Mouse (Mus musculus) ES-Bruce4 (cell line): ENCODE measurements around the gene Tmem126b. TPM values are rescaled to one million over a fixed set of nuclear protein-coding genes. Genes with fewer than 3 reads are reported as not detected.

Experiments used
- H3K27ac ChIP-seq: 2 replicates; pipeline ENCODE4 v1.5.1; 2012; ENCODE audit warnings: low read length, inconsistent platforms; ENCODE audit not compliant: insufficient read depth
- H3K27me3 ChIP-seq: 2 replicates; pipeline ENCODE4 v1.6.1; 2012; ENCODE audit warnings: mild to moderate bottlenecking, low read length, inconsistent platforms; ENCODE audit not compliant: control insufficient read depth, poor library complexity, insufficient read depth, severe bottlenecking
- H3K36me3 ChIP-seq: 2 replicates; pipeline ENCODE4 v1.6.1; 2012; ENCODE audit warnings: inconsistent platforms, mild to moderate bottlenecking, low read length, moderate library complexity; ENCODE audit not compliant: control insufficient read depth, poor library complexity, insufficient read depth, severe bottlenecking
- H3K4me1 ChIP-seq: one replicate; pipeline ENCODE4 v1.8.1; 2011; ENCODE audit warnings: low read length; ENCODE audit not compliant: control insufficient read depth, insufficient read depth
- H3K4me3 ChIP-seq: 2 replicates; pipeline ENCODE4 v1.5.1; 2011; ENCODE audit warnings: low read depth, mild to moderate bottlenecking, low read length
- H3K9ac ChIP-seq: 2 replicates; pipeline ENCODE4 v1.6.1; 2012; ENCODE audit warnings: low read depth, mild to moderate bottlenecking, inconsistent platforms; ENCODE audit not compliant: poor library complexity, severe bottlenecking
- H3K9me3 ChIP-seq: replicated peaks from 2 replicates; pipeline ENCODE4 v1.6.1; 2012; ENCODE audit warnings: mild to moderate bottlenecking, low read length, inconsistent platforms; ENCODE audit not compliant: control insufficient read depth, poor library complexity, insufficient read depth, severe bottlenecking
- CTCF ChIP-seq: IDR thresholded peaks from one replicate; pipeline ENCODE4 v1.8.1; 2011; ENCODE audit warnings: low read depth, low read length
- EP300 ChIP-seq: IDR thresholded peaks from 2 replicates; pipeline ENCODE4 v1.6.1; 2011; ENCODE audit warnings: low read depth, low read length; ENCODE audit not compliant: insufficient read depth
- POLR2A ChIP-seq: IDR thresholded peaks from one replicate; pipeline ENCODE4 v1.8.1; 2011; ENCODE audit warnings: low read length; ENCODE audit not compliant: insufficient read depth
- polyA plus RNA-seq: library from polyadenylated mRNA; stranded (reverse); fragments of >200 nt; gene quantifications from 2 replicates; pipeline ENCODE4 v1.2.4, GENCODE M21; 2011; ENCODE audit warnings: low read depth; ENCODE audit not compliant: missing spikeins, insufficient read depth, insufficient read length

Gene Tmem126b
- polyA plus RNA-seq, 1 experiment: 15.1 TPM

DNA sequence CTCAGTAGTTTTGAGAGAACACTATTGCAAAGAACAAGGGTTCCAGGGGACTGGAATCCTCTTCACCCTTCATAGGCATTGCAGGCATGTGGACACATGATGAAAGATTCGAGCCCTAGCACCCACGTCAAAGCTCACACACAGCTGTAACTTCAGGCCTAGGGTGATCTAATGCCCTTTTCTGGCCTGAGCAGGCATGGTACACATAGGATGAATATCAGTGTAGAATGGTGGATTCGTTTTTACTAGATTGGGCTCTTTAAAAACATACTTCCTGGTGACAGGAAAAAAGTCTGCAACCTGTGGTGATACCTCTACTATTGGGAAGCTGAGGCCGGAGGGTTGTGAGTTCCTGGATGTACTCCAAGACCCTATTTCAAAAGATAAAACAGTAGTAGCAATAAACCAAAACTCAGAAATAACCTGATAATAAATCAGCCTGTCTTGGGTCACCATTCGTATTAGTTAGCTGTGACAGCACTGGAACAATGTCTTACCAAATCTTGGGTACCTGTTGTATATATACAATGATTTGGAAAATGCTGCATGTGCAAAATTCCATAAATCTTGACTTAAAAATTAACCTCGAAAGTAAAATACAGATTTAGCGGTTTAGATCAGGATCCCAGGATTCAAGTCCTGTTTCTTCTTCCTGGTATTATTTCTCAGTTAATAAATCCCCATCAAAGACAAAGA, 19.5 kb downstream of the Tmem126b start:
- H3K4me3 ChIP-seq: no peak overlapping the region; the same call in none of the 2 replicates
- TF ChIP-seq POLR2A (no peak), EP300 (no peak), CTCF (no peak)
- H3K36me3 ChIP-seq: peaks cover 10% of the 10 kb centered on the region
- no peak overlapping the region for H3K27ac ChIP-seq
- peak overlapping the region; percentile 76 for H3K9ac ChIP-seq
- H3K27me3 ChIP-seq: no peaks in the 10 kb centered on the region
- no peaks in the 10 kb centered on the region for H3K9me3 ChIP-seq
- no peaks in the 10 kb centered on the region for H3K4me1 ChIP-seq

- Histone ChIP-seq H3K4me3 (peak overlapping the region; percentile 93), H3K27me3 (no peaks in the 10 kb centered on the region), H3K36me3 (peaks cover 31% of the 10 kb centered on the region), H3K9ac (peak overlapping the region; percentile 96), H3K27ac (no peak overlapping the region), H3K9me3 (no peaks in the 10 kb centered on the region), H3K4me1 (no peaks in the 10 kb centered on the region)
- TF ChIP-seq CTCF: no peak
These were observed 31.6 kb downstream of the Tmem126b start for GRCm38 (mm10) chr7:90444206-90444605.

DNA sequence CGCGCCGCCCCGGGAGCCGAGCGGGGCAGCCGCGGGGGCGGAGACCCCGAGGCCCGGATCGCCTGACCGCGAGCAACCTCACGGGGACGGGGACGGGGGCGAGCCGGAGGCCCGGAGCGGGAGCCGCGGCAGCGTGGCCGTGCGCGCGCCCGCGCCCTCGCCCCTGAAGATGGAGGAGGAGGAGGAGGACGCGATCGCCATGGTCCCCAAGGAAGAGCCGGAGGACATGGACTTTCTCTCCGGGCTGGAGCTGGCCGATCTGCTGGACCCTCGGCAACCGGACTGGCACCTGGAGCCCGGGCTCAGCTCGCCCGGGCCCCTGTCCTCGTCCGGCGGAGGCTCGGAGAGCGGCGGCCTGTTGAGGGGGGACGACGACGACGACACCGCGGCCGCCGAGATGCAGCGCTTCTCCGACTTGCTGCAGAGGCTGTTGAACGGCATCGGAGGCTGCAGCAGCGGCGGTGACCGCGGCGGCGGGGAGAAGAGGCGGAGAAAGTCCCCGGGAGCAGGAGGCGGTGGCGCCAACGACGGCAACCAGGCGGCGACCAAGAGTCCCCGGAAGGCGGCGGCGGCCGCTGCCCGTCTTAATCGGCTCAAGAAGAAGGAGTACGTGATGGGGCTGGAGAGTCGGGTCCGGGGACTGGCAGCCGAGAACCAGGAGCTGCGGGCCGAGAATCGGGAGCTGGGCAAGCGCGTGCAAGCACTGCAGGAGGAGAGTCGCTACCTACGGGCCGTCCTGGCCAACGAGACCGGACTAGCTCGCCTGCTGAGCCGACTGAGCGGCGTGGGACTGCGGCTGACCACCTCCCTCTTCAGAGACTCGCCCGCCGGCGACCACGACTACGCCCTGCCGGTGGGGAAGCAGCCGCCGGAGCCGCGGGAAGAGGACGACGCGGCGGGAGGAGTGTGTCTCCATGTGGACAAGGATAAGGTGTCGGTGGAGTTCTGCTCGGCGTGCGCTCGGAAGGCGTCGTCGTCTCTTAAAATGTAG, 32.4 kb downstream of the Tmem126b start:
- Histone ChIP-seq H3K9ac (peak overlapping the region; percentile 96), H3K36me3 (peaks cover 29% of the 10 kb centered on the region), H3K4me1 (no peaks in the 10 kb centered on the region), H3K27ac (no peak overlapping the region), H3K4me3 (peak overlapping the region; percentile 93), H3K9me3 (no peaks in the 10 kb centered on the region), H3K27me3 (no peaks in the 10 kb centered on the region)
- TF ChIP-seq CTCF: no peak
- TF ChIP-seq EP300: no peak
- no peak for TF ChIP-seq POLR2A

- no peaks in the 10 kb centered on the region for H3K27me3 ChIP-seq
- H3K4me1 ChIP-seq: no peaks in the 10 kb centered on the region
- no peaks in the 10 kb centered on the region for H3K9me3 ChIP-seq
- H3K27ac ChIP-seq: no peak within 1 kb of the TSS
- TF ChIP-seq POLR2A (peak; percentile 49), EP300 (no peak)
- H3K4me3 ChIP-seq: peak within 1 kb of the TSS; percentile 93
- peaks cover 24% of the 10 kb centered on the region for H3K36me3 ChIP-seq
- peak within 1 kb of the TSS; percentile 96 for H3K9ac ChIP-seq
These were observed 33.2 kb downstream of the Tmem126b start, which contains the start of gene Crebzf for GRCm38 (mm10) chr7:90442518-90443080. Crebzf (plus strand) TSS chr7:90442729.

DNA sequence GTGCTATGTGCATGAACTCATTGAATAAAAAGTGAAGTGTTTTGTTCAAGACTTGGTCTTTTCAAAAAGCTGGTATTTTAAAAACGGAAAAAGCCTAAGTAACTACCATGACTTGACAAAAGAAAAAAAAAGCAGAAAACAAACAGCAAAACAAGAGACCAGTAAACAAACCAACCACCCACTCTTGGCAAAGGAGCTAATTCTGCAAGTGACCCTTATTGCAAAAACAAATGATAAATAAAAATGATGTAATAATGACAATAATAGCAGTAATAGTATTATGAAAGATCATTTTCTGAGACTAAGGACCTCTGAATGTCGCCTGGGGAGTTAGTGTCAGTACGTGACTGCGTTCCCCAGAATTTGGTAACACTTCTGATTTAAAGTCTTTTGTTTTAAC, 33.7 kb downstream of the Tmem126b start:
- Histone ChIP-seq H3K9me3 (no peaks in the 10 kb centered on the region), H3K27ac (no peak overlapping the region), H3K27me3 (no peaks in the 10 kb centered on the region), H3K4me3 (no peak overlapping the region), H3K36me3 (peaks cover 19% of the 10 kb centered on the region), H3K9ac (peak overlapping the region; percentile 55; the same call in 1 of the 2 replicates), H3K4me1 (no peaks in the 10 kb centered on the region)
- TF ChIP-seq EP300 (no peak), CTCF (no peak), POLR2A (no peak)

DNA sequence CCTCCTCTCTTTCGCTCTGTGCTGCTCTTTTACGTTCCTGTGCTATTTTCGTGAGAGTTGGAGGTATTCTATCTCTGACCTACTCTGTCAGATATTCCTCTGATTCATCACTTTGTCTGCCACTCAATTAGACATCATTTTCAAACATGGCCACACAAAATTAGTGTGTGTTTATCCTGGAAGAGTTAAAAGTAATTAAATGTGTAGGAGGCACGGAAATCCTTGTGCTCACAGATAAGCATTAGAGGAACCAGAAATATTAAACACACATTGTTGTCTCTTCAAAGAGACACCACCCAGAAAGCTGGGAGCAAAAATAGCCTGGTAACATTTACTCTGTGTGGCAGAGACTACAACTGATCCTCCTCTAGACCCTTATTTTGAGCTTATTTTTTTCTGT, 35.8 kb downstream of the Tmem126b start:
- Histone ChIP-seq H3K27me3 (no peaks in the 10 kb centered on the region), H3K4me3 (no peak overlapping the region), H3K27ac (no peak overlapping the region), H3K4me1 (no peaks in the 10 kb centered on the region), H3K36me3 (peaks cover 10% of the 10 kb centered on the region), H3K9ac (no peak overlapping the region), H3K9me3 (no peaks in the 10 kb centered on the region)
- TF ChIP-seq POLR2A (no peak), EP300 (no peak), CTCF (no peak)
